Mouse (Mus musculus): ENCODE measurements around the gene Adarb2.

Gene Adarb2

GRCm38 (mm10) chr13:8202681-8203476 is at the start of gene Adarb2:
Gene Adarb2, plus strand, starts transcription at chr13:8202866.
- no peak for DNase-seq (ENCODE audit: low spot score in 2 of 2)

GRCm38 (mm10) chr13:8173800-8174199 is 28.9 kb upstream of the Adarb2 start:
- no peak for DNase-seq (ENCODE audit: low spot score in 2 of 2)

GRCm38 (mm10) chr13:8191977-8192376 is 10.7 kb upstream of the Adarb2 start:
- DNase-seq (ENCODE audit: low spot score in 2 of 2), result no peak

DNA sequence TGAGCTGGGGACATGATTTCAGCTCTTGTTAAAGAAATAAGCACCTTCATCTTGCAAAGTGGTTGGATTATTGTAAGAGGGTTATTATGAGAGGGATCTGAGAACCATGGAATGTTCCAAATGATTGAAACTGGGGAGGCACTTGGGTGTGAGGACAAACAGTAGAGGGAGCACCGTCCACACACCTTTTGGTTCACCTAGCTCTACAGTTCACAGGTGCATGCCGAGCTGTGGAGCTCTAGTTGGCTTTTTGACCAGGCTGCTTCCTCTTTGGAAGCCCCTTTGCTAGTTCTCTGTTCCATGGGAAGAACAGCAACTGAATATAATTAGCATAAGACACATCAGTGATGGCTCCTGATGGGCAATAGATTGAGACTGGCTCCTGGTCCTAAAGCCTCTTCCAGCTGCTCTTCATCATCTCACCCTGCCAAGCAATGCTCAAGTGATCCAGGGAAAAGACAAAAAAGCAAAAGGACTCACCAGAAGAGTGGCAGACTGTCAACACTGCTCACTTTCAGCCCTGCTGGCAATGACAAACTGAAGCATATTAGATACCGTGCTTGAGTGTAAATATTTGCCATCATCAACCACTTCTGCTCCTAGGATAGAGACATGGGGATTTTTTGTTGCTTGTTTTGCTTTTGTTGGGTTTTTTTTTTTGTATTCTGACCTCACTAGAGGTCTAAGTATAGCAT is 3.3 kb upstream of the Adarb2 start:
- DNase-seq (ENCODE audit: low spot score in 2 of 2), result no peak

GRCm38 (mm10) chr13:8203477-8203813 is 779 bp downstream of the Adarb2 start:
- DNase-seq (ENCODE audit: low spot score in 2 of 2), result no peak

- DNase-seq (ENCODE audit: low spot score in 2 of 2), result no peak
Measured at GRCm38 (mm10) chr13:8207337-8207736, 4.7 kb downstream of the Adarb2 start.

- DNase-seq (ENCODE audit: low spot score in 2 of 2), result no peak
Measured at GRCm38 (mm10) chr13:8210776-8211175, 8.1 kb downstream of the Adarb2 start.

DNA sequence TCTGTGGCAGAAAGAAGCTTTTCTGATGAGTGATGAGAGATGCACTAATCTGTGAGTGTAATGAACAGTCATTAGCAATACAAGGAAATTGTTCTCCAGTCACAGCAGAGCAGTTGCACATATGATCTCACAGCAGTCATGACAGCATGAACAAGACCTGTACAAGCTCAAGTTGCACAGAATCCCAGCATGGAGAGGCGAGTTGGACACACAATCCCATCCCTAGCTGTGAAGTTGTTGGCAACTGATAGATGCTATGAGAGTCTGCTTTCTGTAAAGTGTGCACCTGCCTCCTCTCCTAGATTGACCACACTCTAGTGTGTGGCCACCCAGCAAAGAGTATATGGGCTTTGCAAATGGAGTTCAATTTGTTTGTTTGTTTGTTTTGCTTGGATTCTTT is 36.2 kb downstream of the Adarb2 start:
- DNase-seq (ENCODE audit: low spot score in 2 of 2), result no peak

DNA sequence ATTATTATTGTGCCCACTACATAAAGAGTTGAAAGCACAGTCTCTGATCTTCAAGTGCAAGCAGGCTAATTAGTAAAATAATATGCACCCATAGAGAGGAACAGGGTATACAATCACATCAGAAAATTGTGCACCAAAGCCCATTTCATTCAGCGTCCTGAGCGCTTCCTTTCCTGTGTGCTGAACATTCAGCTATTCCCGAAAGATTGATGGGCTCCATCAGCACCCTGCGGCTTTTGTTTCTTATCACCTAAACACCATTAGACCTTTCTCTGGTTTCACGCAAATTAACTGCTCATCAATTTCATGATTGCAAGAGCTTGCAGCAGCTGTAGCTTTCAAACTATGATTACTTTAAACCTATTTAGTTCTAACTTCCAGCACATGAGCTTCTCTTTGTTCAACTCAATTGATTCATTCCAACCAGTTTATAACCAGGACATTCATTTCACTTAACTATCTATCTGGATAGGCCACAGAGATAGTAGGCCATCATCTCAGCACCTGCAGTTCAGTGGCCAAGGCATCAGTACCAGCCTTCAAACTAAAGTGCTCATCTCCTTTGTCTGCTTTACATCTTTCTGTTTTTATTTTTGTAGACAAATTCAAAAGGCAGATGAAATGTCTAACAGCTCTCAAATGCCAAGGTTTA is 45.5 kb downstream of the Adarb2 start:
- no peak for DNase-seq (ENCODE audit: low spot score in 2 of 2)

- no peak for DNase-seq (ENCODE audit: low spot score in 2 of 2)
Measured at GRCm38 (mm10) chr13:8272158-8272945, 69.7 kb downstream of the Adarb2 start.

DNA sequence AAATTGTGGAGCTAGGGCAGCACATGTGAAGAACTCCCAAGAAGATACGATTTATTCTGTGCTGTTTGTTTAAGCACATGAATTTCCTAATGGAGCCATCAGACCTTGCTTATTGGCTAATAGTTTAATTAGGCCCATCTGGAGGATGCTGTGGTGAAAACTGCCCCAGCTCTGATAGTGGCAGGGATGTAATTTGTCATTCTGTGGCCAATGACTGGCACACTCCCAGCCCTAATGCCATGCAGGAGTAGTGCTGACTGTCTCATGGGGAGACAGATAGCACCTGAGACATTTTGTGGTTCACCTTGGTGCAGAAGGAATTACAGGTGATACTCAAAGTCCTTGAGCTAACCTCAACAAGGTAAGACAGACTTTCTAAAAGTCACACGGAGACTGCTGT is 80.5 kb downstream of the Adarb2 start:
- no peak for DNase-seq (ENCODE audit: low spot score in 2 of 2)

DNA sequence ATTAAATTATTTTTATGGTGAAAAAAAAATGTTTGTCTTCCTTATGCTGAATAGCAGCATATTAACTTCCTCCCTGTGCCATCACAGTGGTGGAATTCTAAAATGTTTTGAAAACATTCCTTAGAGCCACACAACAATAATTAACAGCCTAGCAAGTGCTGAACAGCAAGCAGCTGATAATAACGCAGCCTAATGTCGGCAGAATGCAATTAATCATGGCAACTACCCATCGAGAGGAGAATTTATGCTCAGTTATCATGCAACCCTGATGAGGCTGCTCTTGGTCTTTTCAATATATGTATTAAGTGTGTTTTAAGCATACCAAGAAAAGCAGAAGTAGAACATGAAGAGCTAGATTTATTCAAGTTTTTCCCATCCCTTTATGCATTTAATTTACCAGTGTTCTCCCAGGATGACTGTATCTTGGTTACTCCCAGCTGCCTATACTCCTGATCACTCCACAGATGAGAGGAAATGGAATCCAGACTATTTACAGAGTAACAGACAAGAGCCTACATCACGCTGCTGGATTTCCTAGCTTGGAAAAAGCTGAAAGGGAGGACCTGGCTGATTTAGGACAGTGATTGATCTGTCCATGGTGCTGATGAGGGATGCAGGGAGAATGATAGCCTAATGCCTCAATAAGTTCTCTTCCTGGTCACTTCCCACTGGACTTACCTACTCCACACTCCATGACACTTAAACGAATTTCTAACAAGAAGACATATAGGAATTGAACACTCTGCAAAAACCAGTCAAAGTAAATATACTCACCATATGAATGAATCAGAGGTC is 113.9 kb downstream of the Adarb2 start:
- no peak for DNase-seq (ENCODE audit: low spot score in 2 of 2)

DNA sequence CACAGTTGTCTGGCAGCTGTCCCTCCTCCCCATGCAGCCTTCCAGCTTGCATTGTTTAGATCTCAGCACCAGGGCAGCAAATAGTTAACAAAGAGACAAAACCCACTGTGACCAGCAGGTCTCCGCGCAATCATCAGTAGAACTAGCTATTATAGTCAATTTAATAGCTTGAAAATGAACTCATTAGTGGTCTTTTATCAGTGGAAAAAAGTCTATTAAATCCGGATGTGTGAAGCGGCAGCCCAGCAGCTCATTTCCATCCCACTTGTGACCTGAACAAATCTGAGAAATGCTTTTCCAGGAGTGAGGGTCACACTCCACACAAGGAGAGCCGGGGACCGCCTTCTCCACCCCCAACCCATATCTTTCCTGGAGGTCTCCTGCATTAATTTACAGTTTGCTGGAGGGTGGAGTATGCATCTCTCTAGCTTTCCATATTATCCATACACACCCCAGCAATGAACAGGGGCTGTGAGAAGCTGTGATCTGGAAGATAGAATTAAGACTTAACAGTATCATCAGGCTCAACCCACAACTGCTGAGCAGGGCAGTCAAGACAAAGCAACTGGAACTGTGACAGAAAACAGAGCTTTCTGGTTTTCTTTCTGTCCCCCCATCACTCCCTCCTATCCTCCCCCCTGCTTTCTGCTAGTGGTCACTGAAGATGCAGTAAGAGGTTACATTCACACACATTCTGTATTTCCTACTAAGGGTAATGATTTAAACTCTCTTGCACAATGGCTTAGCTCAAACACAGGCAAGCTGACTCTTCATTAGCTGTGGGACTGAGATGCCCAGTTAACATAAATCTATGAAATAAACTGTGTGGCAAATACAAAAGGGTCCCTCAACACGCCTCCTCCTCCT is 131.2 kb downstream of the Adarb2 start:
- DNase-seq (ENCODE audit: low spot score in 2 of 2), result no peak

GRCm38 (mm10) chr13:8334580-8334979 is 131.9 kb downstream of the Adarb2 start:
- DNase-seq (ENCODE audit: low spot score in 2 of 2), result no peak

- DNase-seq (ENCODE audit: low spot score in 2 of 2), result no peak
Measured at GRCm38 (mm10) chr13:8341086-8341807, 138.6 kb downstream of the Adarb2 start.

- no peak for DNase-seq (ENCODE audit: low spot score in 2 of 2)
Measured at GRCm38 (mm10) chr13:8347147-8347546, 144.5 kb downstream of the Adarb2 start.

GRCm38 (mm10) chr13:8352341-8352740 is 149.7 kb downstream of the Adarb2 start:
- no peak for DNase-seq (ENCODE audit: low spot score in 2 of 2)

DNA sequence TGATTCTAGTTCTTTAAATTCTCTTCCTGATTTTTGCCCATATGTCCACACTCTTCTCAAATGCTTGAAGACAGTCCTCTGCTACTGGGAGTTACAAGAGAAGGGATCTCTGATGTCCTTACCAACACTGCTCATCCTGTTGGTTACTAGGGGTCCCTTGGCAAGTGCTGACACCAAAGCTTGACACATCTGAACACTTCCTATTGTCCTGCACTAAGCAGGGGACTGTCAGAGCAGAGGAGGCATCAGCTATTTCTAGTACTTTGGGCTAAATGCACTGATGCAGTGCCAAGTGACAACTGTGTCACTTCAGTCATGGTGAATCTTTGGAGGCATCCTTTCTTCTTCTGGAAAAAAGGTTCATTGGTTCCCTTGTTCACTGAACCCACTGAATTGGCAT is 150.3 kb downstream of the Adarb2 start:
- DNase-seq (ENCODE audit: low spot score in 2 of 2), result no peak

DNA sequence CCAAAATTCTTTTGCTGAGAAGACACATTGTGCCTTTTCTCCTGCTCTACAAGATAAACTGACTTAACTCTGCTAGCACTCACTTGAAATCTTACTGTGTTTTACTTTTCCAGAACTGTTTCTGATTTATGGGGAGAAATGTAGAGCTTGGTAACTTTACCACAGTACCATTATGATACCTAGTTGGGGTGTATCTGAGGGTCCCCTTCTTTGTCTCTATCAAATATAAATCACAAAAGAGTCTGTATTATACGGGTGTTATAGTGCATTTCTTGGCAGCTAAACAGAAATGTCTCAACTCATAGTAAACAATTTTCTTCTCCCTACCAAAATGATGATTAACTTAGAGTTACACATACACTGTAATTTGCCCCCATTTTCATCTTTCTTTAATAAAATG is 162.9 kb downstream of the Adarb2 start:
- DNase-seq (ENCODE audit: low spot score in 2 of 2), result no peak

DNA sequence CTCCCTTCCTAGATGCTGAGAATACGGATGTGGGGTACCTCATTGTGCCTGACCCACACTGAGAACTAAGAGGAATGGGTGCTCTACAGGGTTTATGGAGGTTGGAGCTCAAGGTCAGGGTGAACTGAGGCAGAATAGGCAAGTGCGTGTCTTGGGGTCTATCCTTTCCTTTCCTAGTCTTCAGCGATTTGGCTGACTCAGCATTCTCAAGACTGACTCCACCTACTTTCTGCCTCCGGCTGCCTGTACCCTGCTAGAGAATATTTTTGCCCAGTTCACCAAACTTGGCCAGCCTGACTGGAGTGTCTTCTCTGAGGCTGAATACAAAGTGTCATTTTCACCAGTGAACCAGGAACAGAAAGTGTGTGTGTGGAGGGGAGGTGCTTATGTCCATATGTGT is 163.4 kb downstream of the Adarb2 start:
- DNase-seq (ENCODE audit: low spot score in 2 of 2), result no peak
